Mouse (Mus musculus): Measurements from ENCODE around the gene Sephs1. TPM values are rescaled to one million over a fixed set of nuclear protein-coding genes. Genes with fewer than 3 reads are reported as not detected.

Gene Sephs1
- total RNA-seq, 2 experiments from 2014 or later, result 21.2 to 23.1 TPM

GRCm38 (mm10) chr2:4954216-4954760 lies 72.9 kb downstream of the Sephs1 start:
- intact Hi-C loops (cut with DNase I), result no loop called here
- DNase-seq (ENCODE audit: low spot score in 2 of 2), result no peak

- no peak for DNase-seq (ENCODE audit: low spot score in 2 of 2)
- intact Hi-C loops (cut with DNase I), result no loop called here
Observed at GRCm38 (mm10) chr2:4958039-4958438, 76.7 kb downstream of the Sephs1 start.

Other genes with a start within 250 kb of the Sephs1 start
- gene Prpf18, start 229.5 kb upstream of the Sephs1 start, total RNA-seq (2021), result 10 to 100 TPM; 49.6 to 49.7 TPM
- gene Bend7, start 163.7 kb upstream of the Sephs1 start, total RNA-seq (2021), result 1 to 10 TPM; 2.5 to 3.5 TPM
- gene Phyh, start 37.5 kb downstream of the Sephs1 start, total RNA-seq (2021), result 10 to 100 TPM; 89.0 to 91.5 TPM
- 1 to 10 TPM; 1.5 to 2.1 TPM for gene Ucma, start 94.6 kb downstream of the Sephs1 start, total RNA-seq (2021)
- 1 to 10 TPM; 1.2 to 1.3 TPM for gene Mcm10, start 131.2 kb downstream of the Sephs1 start, total RNA-seq (2021)
- gene Optn, start 182.5 kb downstream of the Sephs1 start, total RNA-seq (2021), result 10 to 100 TPM; 17.4 TPM

Measured in left cerebral cortex, postnatal 25 days (tissue).